Mouse (Mus musculus) neural tube, embryonic 12.5 days (tissue): ENCODE data around the gene Mea1. TPM values are rescaled to one million over a fixed set of nuclear protein-coding genes. Genes with fewer than 3 reads are reported as not detected.

Experiments
- polyA plus RNA-seq: library from polyadenylated mRNA; unstranded; fragments of >200 nt; fragmentation: Nextera tagmentation; extraction: Ambion mirVana; gene quantifications from 2 replicates; pipeline ENCODE4 v1.2.1, GENCODE M21; 2016

Mea1 gene
- polyA plus RNA-seq, 1 experiment from 2014 or later: 178 TPM

Other genes with a start within 250 kb of the Mea1 start
- 0.74 and 0.75 TPM in 2 replicates for gene Crip3, start 249.9 kb upstream of the Mea1 start, polyA plus RNA-seq
- gene Slc22a7, start 240.3 kb upstream of the Mea1 start, polyA plus RNA-seq: not detected in 2 replicates
- 6.2 and 7.1 TPM in 2 replicates for gene Ttbk1, start 191.1 kb upstream of the Mea1 start, polyA plus RNA-seq
- 40.5 and 42.3 TPM in 2 replicates for gene Dnph1, start 182.1 kb upstream of the Mea1 start, polyA plus RNA-seq
- gene Cul9, start 132.4 kb upstream of the Mea1 start, polyA plus RNA-seq: 13.4 and 15.3 TPM in 2 replicates
- gene Srf, start 122.6 kb upstream of the Mea1 start, polyA plus RNA-seq: 5.6 and 8.4 TPM in 2 replicates
- 68.3 and 69.7 TPM in 2 replicates for gene Ptk7, start 49.3 kb upstream of the Mea1 start, polyA plus RNA-seq
- gene Klc4, start 32.8 kb upstream of the Mea1 start, polyA plus RNA-seq: 45.2 and 47.4 TPM in 2 replicates
- gene Mrpl2, start 32.6 kb upstream of the Mea1 start, polyA plus RNA-seq: 76.9 and 86.9 TPM in 2 replicates
- gene Cul7, start 28.5 kb upstream of the Mea1 start, polyA plus RNA-seq: 42.0 and 45.2 TPM in 2 replicates
- gene Rrp36, start 4.4 kb upstream of the Mea1 start, polyA plus RNA-seq: 52.1 and 54.1 TPM in 2 replicates
- 146 and 148 TPM in 2 replicates for gene Klhdc3, start 2.1 kb downstream of the Mea1 start, polyA plus RNA-seq
- 89.5 and 107 TPM in 2 replicates for gene Ppp2r5d, start 26.3 kb downstream of the Mea1 start, polyA plus RNA-seq
- 35.8 and 36.9 TPM in 2 replicates for gene Pex6, start 32.7 kb downstream of the Mea1 start, polyA plus RNA-seq
- 0.43 and 0.49 TPM in 2 replicates for gene Gnmt, start 50.4 kb downstream of the Mea1 start, polyA plus RNA-seq
- 58.4 and 62.0 TPM in 2 replicates for gene Cnpy3, start 73.4 kb downstream of the Mea1 start, polyA plus RNA-seq
- 0.41 and 0.65 TPM in 2 replicates for gene Ptcra, start 84.9 kb downstream of the Mea1 start, polyA plus RNA-seq
- 34.9 and 46.6 TPM in 2 replicates for gene 2310039H08Rik, start 93.8 kb downstream of the Mea1 start, polyA plus RNA-seq
- 125 and 139 TPM in 2 replicates for gene Rpl7l1, start 103.9 kb downstream of the Mea1 start, polyA plus RNA-seq
- gene Bicral, start 179.7 kb downstream of the Mea1 start, polyA plus RNA-seq: 7.0 and 8.0 TPM in 2 replicates
- 87.8 and 89.5 TPM in 2 replicates for gene Tbcc, start 211.9 kb downstream of the Mea1 start, polyA plus RNA-seq
- gene Prph2, start 231.7 kb downstream of the Mea1 start, polyA plus RNA-seq: not detected in 2 replicates